Mouse (Mus musculus): ENCODE results near the gene Cbx7.
"Not testable (repeated sequence)": the region's sequence is repeated elsewhere in the genome, so short reads cannot be mapped to it uniquely, and the experiment has no call there.

Cbx7 gene

DNA sequence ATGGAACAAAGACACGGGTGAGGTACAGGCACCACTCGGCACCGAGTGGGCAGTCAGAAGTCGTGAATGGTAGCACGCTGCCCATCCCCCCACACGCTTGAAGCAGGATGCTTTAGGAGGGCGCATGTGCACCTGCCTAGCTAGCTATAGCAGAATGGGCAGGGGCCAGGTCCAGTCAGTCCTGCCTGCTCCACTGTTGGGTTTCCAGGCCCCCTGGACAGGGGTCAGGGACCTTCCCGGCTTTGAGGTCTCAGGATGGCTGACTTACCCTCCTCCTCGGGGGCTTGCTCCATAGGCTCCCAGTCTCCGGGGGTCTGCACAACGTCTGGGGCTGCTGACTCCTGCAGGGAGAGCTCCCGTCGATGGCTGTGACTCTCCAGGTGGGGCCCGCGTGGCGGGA, 52.4 kb downstream of the Cbx7 start:
- no peak for DNase-seq

DNA sequence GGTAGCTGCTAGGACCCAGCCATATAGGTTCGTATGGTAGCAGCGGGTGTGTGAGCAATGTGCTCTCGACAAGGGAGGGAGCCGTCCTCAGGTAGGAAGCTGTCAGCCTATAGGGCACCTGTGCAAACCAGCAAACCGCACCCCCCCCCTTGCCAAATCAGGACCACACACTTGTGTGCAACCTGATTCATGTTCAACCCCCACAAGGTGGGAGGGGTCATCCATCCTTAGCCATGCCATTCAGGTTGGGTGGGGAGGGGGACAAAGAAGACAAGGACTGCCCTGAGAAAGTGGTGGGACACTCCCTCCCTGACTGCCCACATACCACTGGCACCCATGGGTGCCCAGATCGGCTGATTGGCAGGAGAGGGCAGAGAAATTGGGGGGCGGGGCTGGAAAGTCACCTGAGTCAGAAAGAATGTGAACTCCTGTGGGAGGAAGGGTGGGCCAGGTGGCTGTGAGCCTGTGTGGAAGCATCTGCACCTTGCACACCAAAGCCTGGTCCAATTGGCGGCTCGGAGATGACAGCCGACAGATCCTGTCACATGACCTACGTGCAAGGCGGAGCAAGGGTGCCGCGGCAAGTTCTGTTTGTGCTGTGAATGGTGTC, 53.7 kb downstream of the Cbx7 start:
- DNase-seq = no peak

- no peak for DNase-seq
Observed at GRCm38 (mm10) chr15:79916150-79916549, 54.8 kb downstream of the Cbx7 start.

- peak; percentile 42 for DNase-seq
Observed at GRCm38 (mm10) chr15:79914357-79914756, 56.6 kb downstream of the Cbx7 start.

DNA sequence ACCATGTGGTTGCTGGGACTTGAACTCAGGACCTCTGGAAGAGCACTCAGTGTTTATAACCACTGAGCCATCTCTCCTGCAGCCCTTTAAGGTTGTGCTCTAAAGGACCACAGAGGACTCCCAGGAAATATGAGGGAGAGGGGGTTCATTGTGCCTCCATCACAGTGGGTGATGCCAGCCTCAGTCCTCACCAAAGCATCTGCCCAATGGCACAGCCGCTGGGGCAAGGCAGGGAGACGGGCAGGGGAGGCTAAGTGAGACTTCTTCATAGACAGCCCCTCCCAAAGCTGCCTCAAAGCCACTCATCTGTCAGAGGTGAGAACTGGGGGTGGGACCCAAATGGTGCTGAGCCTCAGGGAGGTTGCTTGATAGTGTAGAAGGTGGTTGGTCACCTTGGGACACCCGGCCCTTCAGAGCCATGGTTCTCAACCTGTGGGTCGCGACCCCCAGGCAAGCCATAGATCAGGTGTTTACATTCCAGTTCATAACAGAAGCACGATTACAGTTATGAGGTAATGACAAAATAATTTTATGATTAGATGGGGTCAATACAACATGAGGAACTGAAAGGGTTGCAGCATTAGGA, 57.1 kb downstream of the Cbx7 start:
- DNase-seq = no peak

- DNase-seq = no peak
Observed at GRCm38 (mm10) chr15:79911339-79911738, 59.6 kb downstream of the Cbx7 start.

GRCm38 (mm10) chr15:79910812-79911211, 60.1 kb downstream of the Cbx7 start:
- DNase-seq = not testable (repeated sequence)

DNA sequence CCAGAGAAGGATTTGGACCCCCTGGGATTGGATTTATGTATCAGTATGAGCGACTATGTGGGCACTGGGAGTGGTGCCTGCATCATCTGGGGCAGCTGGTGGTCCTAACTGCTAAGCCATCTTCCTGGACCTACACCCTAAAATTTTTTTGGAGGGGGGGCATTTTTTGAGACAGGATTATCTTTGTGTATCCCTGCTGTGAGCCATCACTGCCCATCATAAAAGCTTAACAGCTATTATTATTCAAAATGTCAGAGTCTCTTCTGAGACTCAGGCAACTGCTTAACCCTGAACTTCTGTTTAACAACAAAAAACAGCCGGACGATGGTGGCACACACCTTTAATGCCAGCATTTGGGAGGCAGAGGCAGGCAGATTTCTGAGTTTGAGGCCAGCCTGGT, 61.9 kb downstream of the Cbx7 start:
- not testable (repeated sequence) for DNase-seq

DNA sequence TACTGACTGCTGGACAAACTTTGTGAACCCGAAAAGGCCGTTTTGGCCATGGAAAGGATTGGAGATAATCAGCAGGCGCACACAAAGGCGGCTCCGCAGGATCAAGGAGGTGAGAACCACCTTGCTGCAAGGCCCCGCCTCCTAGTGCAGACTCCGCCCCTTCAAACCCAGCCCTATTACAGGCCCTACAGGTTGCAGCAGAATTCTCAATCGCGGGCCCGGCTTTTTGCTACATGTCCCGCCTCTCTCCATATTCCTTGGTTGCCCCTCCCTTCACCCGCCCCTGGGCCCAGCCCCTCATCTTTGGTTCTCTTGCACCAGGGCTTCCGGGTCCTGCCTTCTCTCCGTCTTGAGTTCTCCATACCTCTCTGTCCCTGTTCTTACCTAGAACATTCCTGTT, 64.1 kb downstream of the Cbx7 start:
- DNase-seq = no peak

- DNase-seq = no peak
Observed at GRCm38 (mm10) chr15:79905211-79905610, 65.7 kb downstream of the Cbx7 start.

DNA sequence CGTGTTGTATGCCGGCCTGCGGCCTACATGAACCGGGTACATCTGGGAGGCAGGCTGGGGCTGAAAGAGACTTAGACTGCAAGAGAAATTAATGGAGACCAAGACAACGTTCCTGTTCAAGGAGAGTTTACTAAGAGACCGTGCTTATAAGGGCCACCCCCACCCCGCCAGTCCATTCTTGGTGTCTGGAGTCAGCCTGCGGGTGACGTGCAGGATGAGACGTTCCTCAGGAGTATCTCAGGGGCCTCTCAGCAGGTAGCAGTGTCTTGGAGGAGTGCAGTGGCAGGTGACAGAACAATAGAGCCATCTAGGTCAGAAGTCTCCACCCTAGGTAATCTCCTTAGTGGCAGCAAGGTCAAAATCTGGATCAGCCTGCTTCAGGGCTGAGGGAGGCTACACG, 66.2 kb downstream of the Cbx7 start:
- not testable (repeated sequence) for DNase-seq

DNA sequence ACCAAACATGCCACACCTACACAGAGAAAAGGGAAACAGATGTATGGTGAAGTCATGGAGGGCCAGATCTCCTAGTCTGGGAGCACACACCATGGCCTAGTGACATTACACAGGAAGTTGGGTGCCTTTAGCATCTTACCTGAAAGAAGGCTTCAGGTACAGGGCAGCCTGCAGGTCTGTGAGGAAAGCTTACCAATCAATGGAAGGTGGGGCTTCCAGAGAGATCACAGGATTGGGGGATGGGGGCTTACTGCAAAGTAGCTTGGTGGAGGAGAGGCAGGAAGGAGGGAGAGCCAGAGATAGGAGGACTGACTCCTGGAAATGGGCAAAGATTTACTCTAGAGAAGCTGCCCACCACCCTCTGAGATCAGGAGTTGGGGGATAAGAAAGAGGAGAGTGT, 67.0 kb downstream of the Cbx7 start:
- DNase-seq = no peak

DNA sequence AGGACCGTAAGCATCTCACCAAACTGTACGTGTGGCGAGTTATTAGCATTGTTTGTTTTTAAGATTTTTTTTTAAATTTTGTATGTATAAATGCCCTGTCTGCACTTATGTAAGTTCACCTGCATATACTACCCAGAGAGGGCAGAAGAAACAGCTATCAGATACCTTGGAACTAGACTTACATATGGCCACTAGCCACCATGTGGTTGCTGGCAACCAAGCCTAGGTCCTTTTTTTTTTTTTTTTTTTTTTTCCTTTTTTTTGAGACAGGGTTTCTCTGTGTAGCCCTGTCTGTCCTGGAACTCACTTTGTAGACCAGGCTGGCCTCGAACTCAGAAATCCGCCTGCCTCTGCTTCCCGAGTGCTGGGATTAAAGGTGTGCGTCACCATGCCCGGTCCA, 67.8 kb downstream of the Cbx7 start:
- DNase-seq = not testable (repeated sequence)

GRCm38 (mm10) chr15:79901399-79901798, 69.5 kb downstream of the Cbx7 start:
- no peak for DNase-seq

DNA sequence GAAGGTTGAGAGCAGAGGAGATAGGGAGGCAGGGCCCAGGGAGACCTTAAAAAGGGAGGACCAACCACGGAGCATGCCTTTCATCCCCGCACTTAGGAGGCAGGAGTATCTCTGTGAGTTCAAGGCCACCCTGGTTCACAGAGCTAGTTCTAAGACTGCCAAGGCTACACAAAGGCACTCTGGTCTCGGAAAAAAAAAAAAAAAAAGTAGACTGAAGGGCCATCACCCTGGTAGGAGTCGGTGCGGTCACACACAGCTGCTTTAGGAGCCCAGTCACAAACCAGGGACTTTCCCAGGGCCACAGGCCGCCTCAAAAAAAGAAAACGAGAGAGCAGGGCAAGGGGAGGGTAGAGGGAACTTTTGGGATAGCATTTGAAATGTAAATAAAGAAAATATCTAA, 70.2 kb downstream of the Cbx7 start:
- DNase-seq = no peak

GRCm38 (mm10) chr15:79899828-79900510, 71.0 kb downstream of the Cbx7 start:
- DNase-seq = no peak

- no peak for DNase-seq
Observed at GRCm38 (mm10) chr15:79898988-79899387, 71.9 kb downstream of the Cbx7 start.

GRCm38 (mm10) chr15:79896080-79896725, 74.7 kb downstream of the Cbx7 start:
- no peak for DNase-seq

DNA sequence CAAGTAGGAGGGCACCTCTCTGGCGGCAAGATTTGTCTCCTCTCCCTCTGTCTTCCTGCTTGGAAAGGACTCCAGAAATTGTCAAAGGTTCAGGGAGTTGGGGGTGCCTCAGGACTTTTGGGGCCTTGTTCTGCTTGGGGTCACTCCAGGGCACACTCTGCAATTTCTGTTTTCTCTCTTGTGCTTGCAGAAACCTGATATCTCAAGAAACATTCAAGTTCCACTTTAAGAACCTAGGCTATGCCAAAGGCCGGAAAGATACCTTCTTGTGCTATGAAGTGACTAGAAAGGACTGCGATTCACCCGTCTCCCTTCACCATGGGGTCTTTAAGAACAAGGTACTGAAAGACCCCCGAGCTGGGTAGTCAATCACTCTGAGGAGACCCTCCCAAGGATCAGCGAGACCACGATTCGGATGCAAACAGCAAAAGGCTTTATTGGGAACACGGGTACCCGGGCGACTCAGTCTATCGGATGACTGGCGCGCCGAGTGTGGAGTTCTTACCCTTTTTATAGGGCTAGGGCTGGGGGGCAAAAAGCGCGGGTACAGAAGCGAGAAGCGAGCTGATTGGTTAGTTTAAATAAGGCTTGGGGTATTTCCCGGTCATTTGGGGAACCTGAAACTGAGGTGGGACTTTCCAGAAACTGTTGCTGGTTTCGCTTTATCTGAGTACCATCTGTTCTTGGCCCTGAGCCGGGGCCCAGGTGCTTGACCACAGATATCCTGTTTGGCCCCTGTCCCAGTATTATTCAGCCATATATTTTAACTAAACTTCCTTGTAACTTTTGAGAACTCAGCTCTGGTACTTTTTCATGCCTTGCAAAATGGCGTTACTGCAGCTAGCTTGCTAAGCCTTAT, 75.5 kb downstream of the Cbx7 start:
- DNase-seq = not testable (repeated sequence)

DNA sequence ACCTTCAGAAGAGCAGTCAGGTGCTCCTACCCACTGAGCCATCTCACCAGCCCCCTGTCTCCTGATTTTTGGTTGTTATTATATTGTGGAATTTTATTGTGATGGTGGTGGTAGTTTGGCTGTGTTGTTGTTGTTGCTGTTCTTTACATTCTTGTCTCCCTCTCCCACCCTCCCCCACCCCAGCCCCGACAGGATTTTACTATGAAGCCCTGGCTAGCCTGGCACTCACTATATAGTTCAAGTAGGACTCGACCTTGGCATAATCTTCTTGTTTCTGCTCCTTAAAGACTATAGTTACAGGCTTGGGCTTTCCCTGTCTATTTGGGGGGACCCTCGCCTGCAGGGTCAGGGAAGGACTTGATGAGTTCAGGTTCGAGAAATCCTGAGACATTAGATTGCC, 76.6 kb downstream of the Cbx7 start:
- no peak for DNase-seq

DNA sequence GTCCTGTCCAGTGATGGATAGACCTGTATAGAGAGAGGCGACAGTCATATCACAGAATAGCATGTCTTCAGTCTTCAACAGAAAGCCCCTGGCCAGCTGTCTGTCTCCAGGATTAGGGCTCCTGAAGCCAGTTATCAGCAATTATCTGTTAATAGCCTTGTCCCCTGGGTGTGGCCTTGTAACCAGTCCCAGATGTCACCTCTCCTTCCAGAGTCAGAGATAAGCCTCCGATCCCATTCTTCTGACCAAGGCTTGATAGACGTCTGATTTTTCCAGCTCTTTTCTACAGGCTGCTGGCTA, 77.1 kb downstream of the Cbx7 start:
- no peak for DNase-seq

GRCm38 (mm10) chr15:79892995-79893823, 77.7 kb downstream of the Cbx7 start:
- DNase-seq = no peak

Data from right cerebral cortex, adult 18-20 months (tissue).